Mouse (Mus musculus): ENCODE results near the gene Kcna7. TPM values are rescaled to one million over a fixed set of nuclear protein-coding genes. Genes with fewer than 3 reads are reported as not detected.

The Kcna7 gene
- total RNA-seq, 2 experiments from 2014 or later, result not detected

DNA sequence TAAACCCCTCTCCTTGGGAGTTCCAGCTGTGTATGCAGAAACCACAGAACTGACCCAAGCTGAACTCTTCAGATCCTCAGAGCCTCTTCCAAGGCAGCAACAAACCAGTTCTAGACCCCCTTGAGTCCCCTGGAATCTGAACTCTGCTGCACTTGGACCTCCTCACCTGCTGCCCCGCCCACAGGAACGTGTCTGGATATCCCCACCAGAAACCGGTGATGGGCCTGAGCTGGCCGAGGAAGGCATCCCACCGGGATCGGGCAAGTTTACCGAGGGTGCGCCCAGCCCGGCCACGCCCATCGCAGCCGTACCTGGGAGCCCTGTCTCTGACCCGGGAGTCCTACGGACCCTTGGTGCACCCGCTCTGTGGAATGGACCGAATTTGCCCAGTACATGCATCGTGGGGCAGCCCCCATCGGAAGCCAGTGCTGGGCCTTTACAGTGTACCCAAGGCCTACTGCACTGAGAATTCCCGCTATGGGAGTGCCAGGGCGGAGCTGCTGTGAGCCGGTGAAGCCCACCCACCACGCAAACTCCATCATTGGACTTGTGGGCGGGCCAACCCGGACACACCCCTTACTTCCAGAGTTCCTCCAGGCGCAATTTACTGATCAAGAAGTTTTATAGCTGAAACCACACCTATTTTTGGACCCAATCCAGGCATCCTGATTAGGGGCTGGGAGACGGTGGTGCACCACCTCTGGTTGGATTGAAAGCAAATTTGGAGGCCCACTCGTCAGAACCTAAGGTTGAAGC, 14.6 kb downstream of the Kcna7 start:
- DNase-seq (ENCODE audit: low spot score in 2 of 2), result no peak

DNA sequence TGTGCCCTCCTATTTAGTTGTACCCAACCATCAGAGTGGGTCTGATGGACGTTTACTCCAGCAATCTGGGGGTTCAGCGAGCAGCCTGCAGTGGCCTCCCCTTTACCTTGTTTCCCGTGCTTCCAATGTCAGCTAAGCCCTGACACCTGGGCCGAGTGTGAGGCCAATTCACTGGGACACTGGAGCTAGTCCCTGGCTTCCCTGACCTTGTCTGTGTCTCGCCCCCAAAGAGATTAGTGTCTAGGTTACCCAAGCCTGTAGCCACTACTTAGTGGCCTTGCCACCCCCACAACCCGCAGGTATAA, 15.1 kb downstream of the Kcna7 start, which contains the start of gene Lhb:
TSS of gene Lhb (plus strand) at position 206 of the 305 bp plus-strand sequence.
- no peak for DNase-seq (ENCODE audit: low spot score in 2 of 2)

DNA sequence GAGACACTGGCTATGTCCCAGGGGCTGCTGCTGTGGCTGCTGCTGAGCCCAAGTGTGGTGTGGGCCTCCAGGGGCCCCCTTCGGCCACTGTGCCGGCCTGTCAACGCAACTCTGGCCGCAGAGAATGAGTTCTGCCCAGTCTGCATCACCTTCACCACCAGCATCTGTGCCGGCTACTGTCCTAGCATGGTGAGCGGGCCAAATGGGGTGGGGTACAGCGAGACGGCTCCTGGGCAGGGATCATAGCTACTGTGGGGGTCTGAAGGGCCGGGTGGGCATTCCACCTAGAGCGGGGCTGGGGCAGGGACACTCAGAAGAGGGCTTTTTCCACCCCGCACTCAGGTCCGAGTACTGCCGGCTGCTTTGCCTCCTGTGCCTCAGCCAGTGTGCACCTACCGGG, 15.7 kb downstream of the Kcna7 start:
- DNase-seq (ENCODE audit: low spot score in 2 of 2), result no peak

DNA sequence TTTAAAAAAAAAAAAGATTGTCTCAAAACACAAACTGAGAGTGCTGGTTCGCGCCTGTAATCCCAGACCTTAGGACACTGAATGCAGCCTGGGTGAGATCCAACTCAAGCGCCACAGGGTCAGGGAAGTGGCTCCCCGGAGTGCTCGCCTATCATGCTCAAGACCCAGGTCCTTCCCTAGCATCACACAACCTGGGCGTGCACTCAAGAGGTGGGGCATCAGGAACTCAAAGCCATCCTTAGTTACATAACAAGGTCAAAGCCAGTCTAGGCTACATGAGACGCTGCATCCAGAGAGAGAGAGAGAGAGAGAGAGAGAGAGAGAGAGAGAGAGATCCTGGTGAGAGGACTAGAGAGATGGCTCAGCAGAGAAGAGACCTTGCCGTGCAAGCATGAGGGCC, 21.1 kb downstream of the Kcna7 start:
- no peak for DNase-seq (ENCODE audit: low spot score in 2 of 2)

DNA sequence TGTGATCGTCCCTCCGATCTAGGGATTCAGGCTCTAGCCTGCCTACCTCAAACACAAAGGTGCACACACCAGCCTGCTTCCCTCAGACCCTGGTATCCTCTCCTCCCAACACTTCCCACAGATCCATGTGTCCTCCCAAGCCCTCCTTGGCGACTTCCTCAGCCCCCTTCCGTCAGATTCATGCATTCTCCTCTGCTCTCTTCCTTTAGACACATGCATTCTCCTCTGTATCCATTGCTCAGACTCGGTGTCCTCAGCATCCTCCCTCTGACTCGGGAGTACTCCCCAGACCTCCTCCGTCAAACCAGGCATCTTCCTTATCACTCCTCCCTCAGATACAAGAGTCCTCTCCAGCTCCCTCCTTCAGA, 28.4 kb downstream of the Kcna7 start:
- no peak for DNase-seq (ENCODE audit: low spot score in 2 of 2)

DNA sequence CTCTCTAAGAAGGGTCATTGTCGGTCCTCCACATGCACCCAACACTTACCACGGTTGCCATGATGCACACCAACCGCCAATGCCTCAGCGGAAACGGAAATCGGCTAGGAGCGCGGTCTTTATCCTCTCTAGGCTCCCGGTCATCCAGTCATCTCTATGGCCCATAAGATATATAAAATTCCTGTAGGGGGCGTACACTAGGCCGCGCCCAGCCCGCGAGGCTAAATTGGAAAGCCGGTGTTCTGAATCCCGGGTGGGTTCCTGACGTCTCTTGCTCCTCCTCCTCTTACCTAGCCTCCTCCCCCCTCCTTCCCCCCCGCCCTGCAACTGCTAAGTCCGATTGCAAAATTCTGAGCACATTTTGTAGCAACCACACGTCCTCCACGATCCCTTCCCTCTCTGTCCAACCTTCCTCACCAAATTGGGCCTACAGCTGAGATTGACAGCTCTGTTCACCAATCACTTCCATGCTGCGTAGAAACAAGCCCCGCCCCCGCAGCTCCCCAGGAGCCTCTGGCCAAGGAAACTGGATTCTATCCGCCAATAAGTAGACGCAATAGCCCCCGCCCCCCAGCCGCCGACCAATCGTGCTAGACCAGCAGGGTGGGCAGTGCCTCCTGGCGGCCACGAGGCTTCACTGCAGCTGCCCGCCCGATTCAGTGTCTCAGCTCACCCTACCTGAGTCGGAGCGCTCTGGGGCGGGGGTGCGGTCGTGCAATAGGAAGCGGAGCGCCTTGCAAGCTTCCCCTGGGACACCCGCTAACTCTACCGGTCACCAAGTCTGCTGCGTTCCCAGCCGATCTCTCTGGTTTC, 29.0 kb downstream of the Kcna7 start, which contains the start of gene Gys1:
TSS of gene Gys1 (plus strand) at position 642 of the 813 bp plus-strand sequence.
- DNase-seq (ENCODE audit: low spot score in 2 of 2), result peak; percentile 100

DNA sequence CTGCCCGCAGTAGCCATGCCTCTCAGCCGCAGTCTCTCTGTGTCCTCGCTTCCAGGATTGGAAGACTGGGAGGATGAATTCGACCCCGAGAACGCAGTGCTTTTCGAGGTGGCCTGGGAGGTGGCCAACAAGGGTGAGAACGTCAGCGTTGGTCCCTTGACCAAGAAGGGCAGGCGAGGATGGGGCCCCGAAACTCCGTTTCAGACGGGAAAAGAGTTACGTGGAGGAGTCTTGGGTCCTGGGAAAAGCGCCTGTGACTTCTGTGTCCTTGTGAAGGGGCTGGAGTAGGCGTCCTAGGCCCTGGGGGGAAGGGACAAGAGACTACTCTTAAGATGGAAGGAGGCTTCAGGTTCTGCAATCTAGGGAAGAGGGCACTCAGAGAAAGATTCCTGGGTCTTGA, 29.6 kb downstream of the Kcna7 start:
- no peak for DNase-seq (ENCODE audit: low spot score in 2 of 2)

DNA sequence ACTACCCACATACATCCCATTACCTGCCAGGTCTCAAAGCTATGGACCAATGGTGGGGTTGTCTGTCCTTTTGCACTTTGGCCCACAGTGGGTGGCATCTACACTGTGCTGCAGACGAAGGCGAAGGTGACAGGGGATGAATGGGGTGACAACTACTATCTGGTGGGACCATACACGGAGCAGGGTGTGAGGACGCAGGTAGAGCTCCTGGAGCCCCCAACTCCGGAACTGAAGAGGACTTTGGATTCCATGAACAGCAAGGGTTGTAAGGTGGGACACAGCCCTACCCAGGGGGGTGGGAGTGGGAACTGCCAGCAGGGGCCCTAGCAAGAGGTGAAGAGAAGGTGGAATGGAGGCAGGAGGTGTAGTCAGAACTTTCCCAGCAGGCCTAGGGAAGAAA, 31.0 kb downstream of the Kcna7 start:
- no peak for DNase-seq (ENCODE audit: low spot score in 2 of 2)

DNA sequence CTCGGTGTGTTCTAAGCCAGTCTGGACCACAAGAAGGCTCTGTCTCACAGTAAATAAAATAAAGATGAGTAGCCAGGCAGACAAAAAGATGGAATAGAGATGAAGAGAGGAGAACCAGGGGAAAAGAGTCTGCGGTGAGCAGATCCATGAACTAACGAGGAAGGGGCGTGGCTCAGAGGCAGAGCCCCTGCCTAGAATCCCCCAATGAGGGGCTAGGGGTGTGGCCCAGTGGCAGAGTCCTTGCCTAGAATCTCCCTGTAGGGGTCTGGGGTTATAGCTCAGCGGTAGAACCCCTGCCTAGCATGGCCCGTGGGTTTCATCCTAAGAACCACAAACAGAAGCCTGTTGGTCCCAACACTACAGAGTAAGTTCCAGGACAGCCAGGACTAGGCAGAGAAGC, 31.6 kb downstream of the Kcna7 start:
- DNase-seq (ENCODE audit: low spot score in 2 of 2), result no peak

DNA sequence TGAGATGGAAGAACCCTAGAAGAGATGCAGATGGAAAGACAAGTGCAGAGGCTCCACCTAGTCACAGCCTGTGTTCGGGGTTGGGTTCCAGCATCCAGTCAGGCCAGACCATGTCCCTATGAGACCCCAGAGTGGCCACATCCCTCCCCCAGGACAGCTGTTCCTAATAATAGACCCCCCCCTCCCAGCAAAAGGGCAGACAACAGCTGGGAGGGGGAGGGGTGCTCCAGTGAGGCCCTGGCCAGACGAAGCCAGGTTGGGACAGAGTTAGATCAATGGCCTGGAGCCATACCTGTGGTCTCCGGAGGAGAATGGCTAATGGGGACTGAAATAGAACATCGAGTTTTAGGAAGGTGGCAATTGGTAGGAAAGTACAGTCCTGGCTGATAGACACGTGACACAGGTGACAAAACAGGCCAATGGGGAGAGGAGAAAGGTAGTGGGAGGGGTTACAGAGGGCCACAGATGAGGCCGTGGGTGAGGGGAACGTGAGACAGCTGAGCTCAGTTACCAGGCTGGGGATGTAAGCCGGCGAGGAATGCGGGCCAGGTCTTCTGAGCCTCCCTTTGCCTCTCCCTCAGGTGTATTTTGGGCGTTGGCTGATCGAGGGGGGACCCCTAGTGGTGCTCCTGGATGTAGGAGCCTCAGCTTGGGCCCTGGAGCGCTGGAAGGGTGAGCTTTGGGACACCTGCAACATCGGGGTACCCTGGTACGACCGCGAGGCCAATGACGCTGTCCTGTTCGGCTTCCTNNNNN, 32.2 kb downstream of the Kcna7 start, which contains the start of gene Ruvbl2:
TSS of gene Ruvbl2 (minus strand) at position 576 of the 756 bp plus-strand sequence.
- DNase-seq (ENCODE audit: low spot score in 2 of 2), result no peak

DNA sequence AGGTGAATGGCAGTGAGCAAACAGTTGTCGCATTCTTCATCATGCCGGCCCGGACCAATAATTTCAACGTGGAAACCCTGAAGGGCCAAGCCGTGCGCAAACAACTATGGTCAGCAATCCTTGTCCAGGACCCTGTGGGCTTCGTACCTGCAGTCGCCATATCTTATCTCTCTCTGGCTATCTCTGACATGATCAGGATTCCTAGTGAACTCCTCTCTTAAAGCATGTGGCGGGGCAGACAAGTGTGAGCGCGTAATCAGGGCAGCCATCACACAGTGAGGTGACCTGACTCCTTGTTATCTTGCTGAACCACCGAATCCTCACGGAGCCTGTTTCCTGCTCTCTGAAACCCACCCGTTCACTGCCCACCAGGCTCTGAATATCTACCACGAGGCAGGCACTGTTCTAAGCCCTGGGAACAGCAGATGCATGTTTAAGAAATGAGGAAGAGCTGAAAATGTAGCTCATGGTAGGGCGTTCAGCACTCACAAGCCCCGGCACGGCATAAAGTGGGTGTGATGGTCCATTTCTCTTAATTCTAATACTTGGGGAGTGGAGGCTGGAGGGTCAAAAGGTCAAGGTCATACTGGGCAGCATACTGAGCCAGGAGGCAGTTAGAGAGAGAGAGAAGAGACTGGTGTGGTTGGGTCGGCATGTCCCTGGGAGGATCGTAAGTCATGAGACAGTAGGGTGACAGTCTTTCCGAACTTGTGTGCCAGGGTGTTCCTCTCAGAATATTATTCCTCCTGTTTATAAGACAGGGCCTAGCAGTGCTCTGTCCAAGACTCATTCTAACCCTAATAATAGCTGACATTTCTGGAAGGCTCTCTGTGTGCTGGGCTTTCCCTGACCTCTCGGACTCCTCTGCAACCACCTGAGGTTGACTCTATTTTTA, 38.3 kb downstream of the Kcna7 start:
- DNase-seq (ENCODE audit: low spot score in 2 of 2), result no peak

DNA sequence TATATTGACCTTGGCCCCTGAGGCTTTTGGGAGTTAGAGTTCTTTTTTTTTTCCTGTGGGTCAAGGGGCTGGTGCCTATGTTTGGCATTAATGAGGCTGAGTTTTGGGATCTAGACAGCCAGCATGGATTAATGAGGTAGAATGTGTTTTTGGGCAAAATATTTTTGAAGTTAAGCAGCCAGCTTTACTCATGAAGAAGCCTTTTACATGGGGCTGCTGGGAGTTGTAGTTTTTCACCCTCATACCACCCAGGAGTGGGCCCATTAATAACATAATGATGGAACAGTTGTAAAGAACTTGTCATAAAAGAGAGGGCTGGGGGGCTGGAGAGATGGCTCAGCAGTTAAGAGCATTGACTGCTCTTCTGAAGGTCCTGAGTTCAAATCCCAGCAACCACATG, 41.1 kb downstream of the Kcna7 start:
- no peak for DNase-seq (ENCODE audit: low spot score in 2 of 2)

DNA sequence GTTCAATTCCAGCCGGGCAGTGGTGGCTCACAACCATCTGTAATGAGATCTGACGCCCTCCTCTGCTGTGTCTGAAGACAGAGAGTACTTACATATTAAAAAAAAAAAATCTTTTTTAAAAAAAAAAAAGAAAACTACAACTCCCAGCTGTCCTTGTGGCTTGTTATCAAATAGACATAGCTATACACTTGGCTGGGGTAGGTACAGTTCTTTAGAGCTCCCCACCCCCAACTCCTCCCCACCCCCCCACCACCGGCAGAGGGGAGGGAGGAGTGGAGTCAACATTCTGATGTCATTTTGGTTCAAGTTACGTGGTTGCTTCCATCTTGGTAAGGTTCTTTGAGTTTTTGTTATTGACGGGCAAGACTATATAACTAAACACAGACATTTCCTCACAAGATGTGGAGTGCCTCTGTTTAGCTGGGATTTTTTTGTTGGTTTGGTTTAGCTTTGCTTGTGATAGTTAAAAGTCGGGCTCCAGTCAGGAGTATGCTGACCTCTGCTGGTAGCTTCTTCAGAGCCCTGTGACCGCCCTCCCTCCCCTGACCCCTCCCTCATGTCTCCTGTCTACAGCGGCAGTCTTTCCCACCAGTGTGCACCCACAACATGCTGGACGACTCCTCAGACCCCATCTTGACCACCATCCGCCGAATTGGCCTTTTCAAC, 42.0 kb downstream of the Kcna7 start:
- no peak for DNase-seq (ENCODE audit: low spot score in 2 of 2)

DNA sequence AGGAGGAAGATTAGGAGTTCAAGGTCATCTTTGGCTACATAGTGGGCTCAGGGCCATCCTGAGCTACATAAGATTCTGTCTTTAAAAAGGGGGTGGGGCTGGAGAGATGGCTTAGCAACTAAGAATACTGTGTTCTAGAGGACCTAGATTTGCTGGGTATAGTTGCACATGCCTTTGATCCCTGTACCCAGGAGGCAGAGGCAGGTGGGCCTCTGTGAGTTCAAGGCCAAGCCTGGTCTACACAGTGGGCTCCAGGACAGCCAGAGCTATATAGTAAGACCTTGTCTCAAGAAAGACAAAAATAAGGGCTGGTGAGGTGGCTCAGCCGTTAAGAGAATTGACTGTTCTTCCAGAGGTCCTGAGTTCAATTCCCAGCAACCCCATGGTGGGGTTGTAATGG, 44.5 kb downstream of the Kcna7 start:
- no peak for DNase-seq (ENCODE audit: low spot score in 2 of 2)

DNA sequence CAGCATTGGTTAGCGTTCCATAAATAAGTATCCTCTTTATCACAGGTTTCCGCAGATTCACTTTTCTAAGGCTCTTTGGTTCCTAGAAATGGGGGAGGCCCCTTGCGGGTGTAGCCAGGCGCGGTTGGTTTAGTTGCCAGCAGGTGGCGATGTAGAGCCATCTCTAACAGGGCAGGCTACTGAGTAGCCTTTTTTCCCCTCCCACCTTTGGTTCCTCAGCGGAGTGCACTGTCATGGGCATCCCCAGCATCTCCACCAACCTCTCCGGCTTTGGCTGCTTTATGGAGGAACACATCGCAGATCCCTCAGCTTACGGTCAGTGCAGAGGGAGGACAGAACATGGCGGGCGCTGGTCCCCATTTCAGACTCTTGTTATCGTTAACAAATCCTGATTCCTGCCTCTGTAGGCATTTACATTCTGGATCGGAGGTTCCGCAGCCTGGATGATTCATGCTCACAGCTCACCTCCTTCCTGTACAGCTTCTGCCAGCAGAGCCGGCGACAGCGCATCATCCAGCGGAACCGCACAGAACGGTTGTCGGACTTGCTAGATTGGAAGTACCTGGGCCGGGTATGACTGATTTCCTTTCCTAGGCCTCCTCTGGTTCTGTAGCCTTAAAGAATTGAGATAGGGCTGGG, 46.0 kb downstream of the Kcna7 start:
- DNase-seq (ENCODE audit: low spot score in 2 of 2), result peak; percentile 83 to 92

DNA sequence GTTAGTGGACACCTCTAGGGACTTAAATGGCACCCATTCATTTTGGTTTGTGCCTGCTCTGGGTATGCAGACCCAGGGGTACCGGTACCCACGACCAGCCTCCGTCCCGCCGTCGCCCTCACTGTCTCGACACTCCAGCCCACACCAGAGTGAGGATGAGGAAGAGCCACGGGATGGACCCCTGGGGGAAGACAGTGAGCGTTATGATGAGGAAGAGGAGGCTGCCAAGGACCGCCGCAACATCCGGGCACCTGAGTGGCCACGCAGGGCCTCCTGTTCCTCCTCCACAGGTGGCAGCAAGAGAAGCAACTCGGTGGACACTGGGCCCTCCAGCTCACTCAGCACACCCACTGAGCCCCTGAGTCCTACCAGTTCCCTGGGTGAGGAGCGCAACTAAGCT, 49.5 kb downstream of the Kcna7 start:
- DNase-seq (ENCODE audit: low spot score in 2 of 2), result no peak

DNA sequence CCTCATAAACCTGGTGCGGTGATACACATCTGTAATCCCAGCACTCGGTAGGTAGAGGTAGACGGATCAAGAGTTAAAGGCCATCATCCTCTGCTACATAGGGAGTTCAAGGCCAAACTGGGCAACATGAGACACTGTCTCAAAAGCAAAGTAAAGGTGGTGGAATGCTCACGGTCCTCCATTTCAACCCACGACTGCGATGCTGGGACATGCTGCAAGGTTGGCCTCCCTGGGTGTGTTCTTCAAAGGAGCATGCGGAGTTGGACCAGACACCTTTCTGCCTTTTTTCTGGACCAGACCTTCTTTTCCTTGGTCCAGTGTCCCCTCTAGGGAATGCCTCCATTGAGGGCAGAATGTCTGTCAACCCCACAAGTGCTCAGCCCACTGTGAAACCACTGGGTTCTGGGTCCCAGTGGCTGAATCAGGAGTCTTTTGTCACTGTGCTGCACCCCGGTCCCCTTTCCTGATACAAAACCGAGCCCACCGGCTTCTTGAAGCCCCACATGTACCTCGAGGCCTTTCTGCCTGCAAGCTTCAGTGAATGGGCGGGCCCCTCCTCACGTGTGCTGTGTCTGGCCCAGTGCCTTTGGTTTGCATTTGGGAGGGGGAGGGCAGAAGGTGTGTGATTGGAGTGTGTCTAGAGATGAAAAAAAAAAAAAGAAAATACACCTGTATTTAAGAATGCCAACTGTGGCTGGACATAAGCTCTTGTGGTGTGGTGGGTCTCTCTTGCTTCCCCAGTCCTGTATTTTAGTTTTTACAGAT, 50.7 kb downstream of the Kcna7 start:
- DNase-seq (ENCODE audit: low spot score in 2 of 2), result no peak

DNA sequence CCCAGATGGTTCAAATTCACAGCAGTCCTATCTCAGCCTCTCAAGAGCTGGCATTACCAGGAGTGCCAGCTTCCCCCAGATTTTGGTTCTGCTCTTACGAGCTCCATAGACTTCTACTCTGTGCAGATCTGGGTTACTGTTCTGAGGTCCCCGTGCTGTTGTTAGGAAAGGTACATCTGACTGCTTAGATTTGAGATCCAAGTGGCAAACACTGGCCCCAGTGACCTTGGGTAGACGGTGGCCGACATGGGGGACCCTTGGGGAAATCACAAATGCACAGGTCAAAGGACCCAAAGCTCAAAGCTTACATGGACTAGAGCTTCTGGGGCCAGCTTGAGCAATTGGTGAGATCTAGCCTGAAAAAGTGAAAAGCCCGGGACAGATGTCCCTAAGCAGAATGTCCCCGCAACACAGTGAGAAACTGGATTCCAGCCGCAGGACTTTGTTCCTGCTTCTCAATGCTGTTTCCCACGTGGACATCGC, 51.3 kb downstream of the Kcna7 start:
- DNase-seq (ENCODE audit: low spot score in 2 of 2), result no peak
